Mouse (Mus musculus): Measurements from ENCODE around the gene Tmem59l. TPM values are rescaled to one million over a fixed set of nuclear protein-coding genes. Genes with fewer than 3 reads are reported as not detected.

Tmem59l gene
- polyA plus RNA-seq (2012; rRNA removed): 93.1 and 93.2 TPM in 2 replicates

DNA sequence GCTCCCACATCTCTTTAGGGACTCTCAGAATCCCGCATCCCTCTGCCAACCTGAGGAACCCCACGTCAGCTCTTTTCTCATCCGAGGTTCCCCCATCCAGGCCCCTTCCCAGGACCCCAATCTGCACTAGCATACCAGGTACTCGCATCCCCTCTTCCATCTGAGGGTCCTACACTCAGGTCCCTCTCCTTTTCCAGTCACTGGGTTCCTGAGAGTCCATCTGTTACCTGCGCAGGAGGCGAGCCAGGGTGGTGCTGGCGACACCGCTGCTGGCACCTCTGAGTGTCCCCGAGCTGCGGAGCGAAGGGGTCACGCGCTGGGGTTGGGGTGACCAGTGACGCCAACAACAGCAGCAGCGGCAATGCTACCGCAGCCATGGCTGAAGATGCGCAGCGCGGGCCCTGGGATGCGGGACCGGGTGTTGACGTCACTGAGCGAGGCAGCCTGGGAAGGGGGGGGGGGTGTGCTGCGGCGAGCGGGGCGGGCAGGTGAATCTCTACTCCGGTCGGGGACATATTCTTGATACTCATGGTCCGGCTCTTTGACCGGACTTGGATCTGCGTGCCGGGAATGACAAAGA is at the start of gene Tmem59l:
Tmem59l (minus strand) TSS at position 418 of the 580 bp plus-strand sequence.

GRCm38 (mm10) chr8:70527512-70528181 is 40.5 kb upstream of the Tmem59l start, which contains the start of the genes Fkbp8 and Kxd1:
Gene Fkbp8 (plus strand): TSS chr8:70527724.
Gene Kxd1 (minus strand): TSS chr8:70527956.

GRCm38 (mm10) chr8:70510228-70510915 is 23.2 kb upstream of the Tmem59l start, which contains the start of gene Uba52:
Gene Uba52 (minus strand): TSS chr8:70510801.

DNA sequence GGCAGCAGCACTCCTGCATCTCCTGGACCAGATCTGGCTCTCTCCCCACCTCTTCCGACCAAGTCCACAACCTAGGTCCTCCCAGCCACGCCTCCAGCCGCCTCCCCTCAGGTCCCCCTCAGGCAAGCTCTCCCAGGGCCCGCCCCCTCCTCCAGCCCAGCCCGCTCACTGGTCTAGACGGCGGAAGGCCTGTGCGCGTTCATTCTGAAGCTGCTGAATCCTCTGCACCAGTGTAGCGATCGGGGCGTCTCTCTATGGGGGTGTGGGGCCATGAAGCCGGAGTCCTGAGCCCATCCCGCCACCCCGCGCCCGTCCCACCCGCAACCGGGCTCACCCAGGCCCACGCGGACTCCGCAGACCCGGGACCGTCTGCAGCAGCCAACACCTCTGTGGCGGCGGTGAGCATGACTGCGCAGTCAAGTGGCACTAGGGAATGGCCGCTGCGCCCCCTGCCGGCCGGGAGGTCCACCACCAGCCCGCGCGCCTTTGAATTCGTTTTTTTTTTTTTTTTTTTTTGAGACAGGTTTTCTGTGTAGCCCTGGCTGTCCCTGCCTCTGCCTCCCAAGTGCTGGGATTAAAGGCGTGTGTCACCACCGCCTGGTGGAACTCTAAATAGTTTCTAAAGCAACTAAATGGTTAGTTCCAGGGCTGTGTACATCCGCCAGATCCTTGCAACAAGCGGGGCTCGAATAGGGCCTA is 19.3 kb upstream of the Tmem59l start, which contains the start of gene Rex1bd:
Rex1bd (minus strand) TSS at position 425 of the 699 bp plus-strand sequence.

DNA sequence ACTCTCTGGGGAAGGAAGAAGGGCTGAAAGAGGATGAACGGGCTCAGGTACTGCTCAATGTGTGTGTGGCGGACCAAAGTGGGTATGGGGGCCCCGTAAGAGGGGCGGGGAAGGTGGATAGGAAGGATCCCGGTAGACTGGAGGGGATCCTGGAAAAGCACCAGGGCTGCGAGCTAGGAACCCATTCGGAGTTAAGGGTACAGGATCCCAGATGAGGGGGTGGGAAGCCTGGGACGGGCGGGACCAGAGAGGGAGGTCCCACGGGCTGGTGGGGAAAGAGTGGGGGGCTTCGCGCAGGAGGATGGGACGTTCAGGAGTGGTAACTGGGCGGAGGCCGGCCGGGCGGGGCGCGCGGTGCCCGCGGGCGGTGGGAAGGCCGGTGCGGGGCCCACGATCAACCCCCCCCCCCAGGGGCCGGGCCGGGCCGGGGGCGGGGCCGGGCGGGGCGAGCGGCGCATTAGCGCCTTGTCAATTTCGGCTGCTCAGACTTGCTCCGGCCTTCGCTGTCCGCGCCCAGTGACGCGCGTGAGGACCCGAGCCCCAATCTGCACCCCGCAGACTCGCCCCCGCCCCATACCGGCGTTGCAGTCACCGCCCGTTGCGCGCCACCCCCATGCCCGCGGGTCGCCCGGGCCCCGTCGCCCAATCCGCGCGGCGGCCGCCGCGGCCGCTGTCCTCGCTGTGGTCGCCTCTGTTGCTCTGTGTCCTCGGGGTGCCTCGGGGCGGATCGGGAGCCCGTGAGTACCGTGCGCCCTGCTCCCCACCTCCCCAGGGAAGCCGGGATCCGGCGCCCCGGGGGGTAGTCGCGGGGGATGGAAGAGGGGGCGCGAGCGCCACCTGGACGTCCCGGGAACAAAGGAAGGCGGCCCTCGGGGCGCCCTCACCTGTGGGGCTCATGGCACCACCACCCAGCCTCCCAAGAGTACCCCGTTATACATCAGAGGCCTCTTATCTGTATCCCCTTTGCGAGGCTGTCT is 5.8 kb upstream of the Tmem59l start, which contains the start of gene Crlf1:
Crlf1 (plus strand) TSS at position 495 of the 977 bp plus-strand sequence.

GRCm38 (mm10) chr8:70476333-70477268 is 10.6 kb downstream of the Tmem59l start, which contains the start of gene Klhl26:
Gene Klhl26 (minus strand): TSS chr8:70476968.

GRCm38 (mm10) chr8:70439055-70439847 is 47.9 kb downstream of the Tmem59l start, which contains the start of gene Crtc1:
Gene Crtc1 (minus strand): TSS chr8:70439579.

Other genes starting within 250 kb of the Tmem59l start
- 39.3 and 42.2 TPM in 2 replicates for gene Homer3, start 204.5 kb downstream of the Tmem59l start, polyA plus RNA-seq (2012; rRNA removed)
- 53.5 and 59.7 TPM in 2 replicates for gene Ddx49, start 184.9 kb downstream of the Tmem59l start, polyA plus RNA-seq (2012; rRNA removed)
- 260 and 266 TPM in 2 replicates for gene Cope, start 184.8 kb downstream of the Tmem59l start, polyA plus RNA-seq (2012; rRNA removed)
- 37.7 and 45.2 TPM in 2 replicates for gene Cers1, start 171.6 kb downstream of the Tmem59l start, polyA plus RNA-seq (2012; rRNA removed)
- 13.0 and 13.6 TPM in 2 replicates for gene Gdf1, start 157.5 kb downstream of the Tmem59l start, polyA plus RNA-seq (2012; rRNA removed)
- gene Upf1, start 134.1 kb downstream of the Tmem59l start, polyA plus RNA-seq (2012; rRNA removed): 18.0 and 25.0 TPM in 2 replicates
- 0.19 and 0.36 TPM in 2 replicates for gene Comp, start 113.8 kb downstream of the Tmem59l start, polyA plus RNA-seq (2012; rRNA removed)
- gene Crtc1, start 47.8 kb downstream of the Tmem59l start, polyA plus RNA-seq (2012; rRNA removed): 48.8 and 63.0 TPM in 2 replicates
- 45.0 and 47.6 TPM in 2 replicates for gene Klhl26, start 10.4 kb downstream of the Tmem59l start, polyA plus RNA-seq (2012; rRNA removed)
- gene Crlf1, start 5.8 kb upstream of the Tmem59l start, polyA plus RNA-seq (2012; rRNA removed): 21.4 and 29.2 TPM in 2 replicates
- gene Rex1bd, start 19.4 kb upstream of the Tmem59l start, polyA plus RNA-seq (2012; rRNA removed): 208 and 217 TPM in 2 replicates
- gene Uba52, start 23.4 kb upstream of the Tmem59l start, polyA plus RNA-seq (2012; rRNA removed): 1,219 and 1,269 TPM in 2 replicates
- gene Fkbp8, start 40.4 kb upstream of the Tmem59l start, polyA plus RNA-seq (2012; rRNA removed): 515 and 521 TPM in 2 replicates
- 36.9 and 38.8 TPM in 2 replicates for gene Kxd1, start 40.6 kb upstream of the Tmem59l start, polyA plus RNA-seq (2012; rRNA removed)
- 21.8 and 22.9 TPM in 2 replicates for gene Ell, start 52.1 kb upstream of the Tmem59l start, polyA plus RNA-seq (2012; rRNA removed)
- 198 and 208 TPM in 2 replicates for gene Isyna1, start 107.0 kb upstream of the Tmem59l start, polyA plus RNA-seq (2012; rRNA removed)
- 201 and 212 TPM in 2 replicates for gene Ssbp4, start 121.5 kb upstream of the Tmem59l start, polyA plus RNA-seq (2012; rRNA removed)
- gene Lrrc25, start 128.8 kb upstream of the Tmem59l start, polyA plus RNA-seq (2012; rRNA removed): 0.78 and 0.87 TPM in 2 replicates
- gene Gdf15, start 145.1 kb upstream of the Tmem59l start, polyA plus RNA-seq (2012; rRNA removed): 0.16 and 0.32 TPM in 2 replicates
- gene Pgpep1, start 173.0 kb upstream of the Tmem59l start, polyA plus RNA-seq (2012; rRNA removed): 45.7 and 46.8 TPM in 2 replicates
- gene Lsm4, start 185.9 kb upstream of the Tmem59l start, polyA plus RNA-seq (2012; rRNA removed): 153 and 155 TPM in 2 replicates
- 201 and 210 TPM in 2 replicates for gene Jund, start 211.6 kb upstream of the Tmem59l start, polyA plus RNA-seq (2012; rRNA removed)
- gene Iqcn, start 216.1 kb upstream of the Tmem59l start, polyA plus RNA-seq (2012; rRNA removed): 0.12 and 0.14 TPM in 2 replicates
- gene Gm3336, start 231.2 kb upstream of the Tmem59l start, polyA plus RNA-seq (2012; rRNA removed): not detected in 2 replicates
- 1.1 and 1.2 TPM in 2 replicates for gene Pde4c, start 236.4 kb upstream of the Tmem59l start, polyA plus RNA-seq (2012; rRNA removed)